Mouse (Mus musculus): ENCODE measurements around the gene Gbf1. TPM values are rescaled to one million over a fixed set of nuclear protein-coding genes. Genes with fewer than 3 reads are reported as not detected.
"Not testable (repeated sequence)": the region's sequence is repeated elsewhere in the genome, so short reads cannot be mapped to it uniquely, and the experiment has no call there.

Gene Gbf1
- polyA plus RNA-seq, 1 experiment = 61.8 TPM

GRCm38 (mm10) chr19:46216716-46217115, 64.4 kb downstream of the Gbf1 start:
- Histone ChIP-seq H3K4me3 (no peak overlapping the region), H3K79me2 (ENCODE audit: control insufficient read depth, insufficient read depth) (peaks cover 20% of the 10 kb centered on the region), H3ac (ENCODE audit: control insufficient read depth, insufficient read length) (no peak overlapping the region), H3K27me3 (ENCODE audit: control insufficient read depth, insufficient read depth, insufficient read length) (no peaks in the 10 kb centered on the region), H3K4me2 (ENCODE audit: low read depth) (peak overlapping the region; percentile 56), H3K36me3 (ENCODE audit: control insufficient read depth, insufficient read depth) (no peaks in the 10 kb centered on the region)
- no peak for TF ChIP-seq POLR2AphosphoS2 (IDR thresholded peaks at IDR 0.05; ENCODE audit: insufficient read length, low read depth)
- TF ChIP-seq E2F4 (IDR thresholded peaks at IDR 0.05; ENCODE audit: insufficient read depth) = no peak
- no peak for TF ChIP-seq POLR2A (IDR thresholded peaks at IDR 0.05; ENCODE audit: insufficient read length, low read depth)
- TF ChIP-seq MYOG (IDR thresholded peaks at IDR 0.05; ENCODE audit: control insufficient read depth in 1 of 3, insufficient read depth in 1 of 3, insufficient read length in 2 of 3, low read depth in 2 of 3) = no peak
- TF ChIP-seq CEBPB (IDR thresholded peaks at IDR 0.05; ENCODE audit: insufficient read depth, poor library complexity, severe bottlenecking) = no peak
- no peak for TF ChIP-seq SRF (IDR thresholded peaks at IDR 0.05; ENCODE audit: control insufficient read depth, insufficient read length, low read depth)
- no peak for TF ChIP-seq TCF12 (IDR thresholded peaks at IDR 0.05; ENCODE audit: insufficient read depth, poor library complexity, severe bottlenecking)
- TF ChIP-seq TCF3 (IDR thresholded peaks at IDR 0.05; ENCODE audit: insufficient read length, low read depth) = no peak

GRCm38 (mm10) chr19:46217347-46217746, 65.0 kb downstream of the Gbf1 start:
- not testable (repeated sequence) for H3K36me3 ChIP-seq (ENCODE audit: control insufficient read depth, insufficient read depth); H3K4me3 ChIP-seq; H3ac ChIP-seq (ENCODE audit: control insufficient read depth, insufficient read length); H3K27me3 ChIP-seq (ENCODE audit: control insufficient read depth, insufficient read depth, insufficient read length)
- Histone ChIP-seq H3K79me2 (ENCODE audit: control insufficient read depth, insufficient read depth) (peaks cover 20% of the 10 kb centered on the region), H3K4me2 (ENCODE audit: low read depth) (peak overlapping the region; percentile 33)

- Histone ChIP-seq H3K4me3 (no peak overlapping the region), H3K4me2 (ENCODE audit: low read depth) (no peak overlapping the region), H3K79me2 (ENCODE audit: control insufficient read depth, insufficient read depth) (peaks cover 15% of the 10 kb centered on the region), H3ac (ENCODE audit: control insufficient read depth, insufficient read length) (no peak overlapping the region), H3K27me3 (ENCODE audit: control insufficient read depth, insufficient read depth, insufficient read length) (no peaks in the 10 kb centered on the region), H3K36me3 (ENCODE audit: control insufficient read depth, insufficient read depth) (no peaks in the 10 kb centered on the region)
- TF ChIP-seq SRF (IDR thresholded peaks at IDR 0.05; ENCODE audit: control insufficient read depth, insufficient read length, low read depth) (no peak), TCF12 (IDR thresholded peaks at IDR 0.05; ENCODE audit: insufficient read depth, poor library complexity, severe bottlenecking) (no peak), TCF3 (IDR thresholded peaks at IDR 0.05; ENCODE audit: insufficient read length, low read depth) (no peak), POLR2A (IDR thresholded peaks at IDR 0.05; ENCODE audit: insufficient read length, low read depth) (no peak), USF1 (IDR thresholded peaks at IDR 0.05; ENCODE audit: low read depth) (no peak), MYOD1 (IDR thresholded peaks at IDR 0.05; ENCODE audit: control insufficient read depth in 1 of 3, insufficient read length in 2 of 3, low read depth in 2 of 3) (no peak), MYOG (IDR thresholded peaks at IDR 0.05; ENCODE audit: control insufficient read depth in 1 of 3, insufficient read depth in 1 of 3, insufficient read length in 2 of 3, low read depth in 2 of 3) (no peak), POLR2AphosphoS2 (IDR thresholded peaks at IDR 0.05; ENCODE audit: insufficient read length, low read depth) (no peak), CEBPB (IDR thresholded peaks at IDR 0.05; ENCODE audit: insufficient read depth, poor library complexity, severe bottlenecking) (no peak)
Observed at GRCm38 (mm10) chr19:46220116-46220515, 67.8 kb downstream of the Gbf1 start.

GRCm38 (mm10) chr19:46223118-46223517, 70.8 kb downstream of the Gbf1 start:
- Histone ChIP-seq H3ac (ENCODE audit: control insufficient read depth, insufficient read length) (no peak overlapping the region), H3K27me3 (ENCODE audit: control insufficient read depth, insufficient read depth, insufficient read length) (no peaks in the 10 kb centered on the region), H3K4me2 (ENCODE audit: low read depth) (peak overlapping the region; percentile 55), H3K79me2 (ENCODE audit: control insufficient read depth, insufficient read depth) (peaks cover 12% of the 10 kb centered on the region), H3K36me3 (ENCODE audit: control insufficient read depth, insufficient read depth) (no peaks in the 10 kb centered on the region), H3K4me3 (no peak overlapping the region)
- TF ChIP-seq SRF (IDR thresholded peaks at IDR 0.05; ENCODE audit: control insufficient read depth, insufficient read length, low read depth) (no peak), MYOD1 (IDR thresholded peaks at IDR 0.05; ENCODE audit: control insufficient read depth in 1 of 3, insufficient read length in 2 of 3, low read depth in 2 of 3) (peak; percentile 8 to 95 (median 89)), MYOG (IDR thresholded peaks at IDR 0.05; ENCODE audit: control insufficient read depth in 1 of 3, insufficient read depth in 1 of 3, insufficient read length in 2 of 3, low read depth in 2 of 3) (peak in 1 of 3 experiments; percentile 19), E2F4 (IDR thresholded peaks at IDR 0.05; ENCODE audit: insufficient read depth) (no peak), TCF3 (IDR thresholded peaks at IDR 0.05; ENCODE audit: insufficient read length, low read depth) (no peak), TCF12 (IDR thresholded peaks at IDR 0.05; ENCODE audit: insufficient read depth, poor library complexity, severe bottlenecking) (peak; percentile 53), CEBPB (IDR thresholded peaks at IDR 0.05; ENCODE audit: insufficient read depth, poor library complexity, severe bottlenecking) (peak; percentile 91)

GRCm38 (mm10) chr19:46224882-46225281, 72.6 kb downstream of the Gbf1 start:
- Histone ChIP-seq H3ac (ENCODE audit: control insufficient read depth, insufficient read length) (no peak overlapping the region), H3K4me3 (no peak overlapping the region), H3K4me2 (ENCODE audit: low read depth) (peak overlapping the region; percentile 50), H3K36me3 (ENCODE audit: control insufficient read depth, insufficient read depth) (no peaks in the 10 kb centered on the region), H3K79me2 (ENCODE audit: control insufficient read depth, insufficient read depth) (peaks cover 8% of the 10 kb centered on the region), H3K27me3 (ENCODE audit: control insufficient read depth, insufficient read depth, insufficient read length) (no peaks in the 10 kb centered on the region)
- TF ChIP-seq E2F4 (IDR thresholded peaks at IDR 0.05; ENCODE audit: insufficient read depth) (no peak), POLR2AphosphoS2 (IDR thresholded peaks at IDR 0.05; ENCODE audit: insufficient read length, low read depth) (no peak), MYOD1 (IDR thresholded peaks at IDR 0.05; ENCODE audit: control insufficient read depth in 1 of 3, insufficient read length in 2 of 3, low read depth in 2 of 3) (no peak), TCF3 (IDR thresholded peaks at IDR 0.05; ENCODE audit: insufficient read length, low read depth) (no peak), SRF (IDR thresholded peaks at IDR 0.05; ENCODE audit: control insufficient read depth, insufficient read length, low read depth) (no peak), MAX (IDR thresholded peaks at IDR 0.05; ENCODE audit: low read depth) (no peak), MYOG (IDR thresholded peaks at IDR 0.05; ENCODE audit: control insufficient read depth in 1 of 3, insufficient read depth in 1 of 3, insufficient read length in 2 of 3, low read depth in 2 of 3) (no peak), USF1 (IDR thresholded peaks at IDR 0.05; ENCODE audit: low read depth) (no peak), CEBPB (IDR thresholded peaks at IDR 0.05; ENCODE audit: insufficient read depth, poor library complexity, severe bottlenecking) (no peak), REST (IDR thresholded peaks at IDR 0.05; ENCODE audit: insufficient read depth, insufficient read length) (no peak), TCF12 (IDR thresholded peaks at IDR 0.05; ENCODE audit: insufficient read depth, poor library complexity, severe bottlenecking) (no peak), POLR2A (IDR thresholded peaks at IDR 0.05; ENCODE audit: insufficient read length, low read depth) (no peak)
